Mouse (Mus musculus): ENCODE data around the gene Nelfa. TPM values are rescaled to one million over a fixed set of nuclear protein-coding genes. Genes with fewer than 3 reads are reported as not detected.
"Not testable (repeated sequence)": the region's sequence is repeated elsewhere in the genome, so short reads cannot be mapped to it uniquely, and the experiment has no call there.

Gene Nelfa
- total RNA-seq, 2 experiments from 2014 or later = 25.8 to 28.1 TPM

- no peak for ATAC-seq (replicated peaks; ENCODE audit: low FRiP score, poor library complexity, severe bottlenecking)
Observed at GRCm38 (mm10) chr5:33920924-33921323, 15.3 kb downstream of the Nelfa start.

GRCm38 (mm10) chr5:33920037-33920436, 16.2 kb downstream of the Nelfa start:
- no peak for ATAC-seq (replicated peaks; ENCODE audit: low FRiP score, poor library complexity, severe bottlenecking)

- no peak for ATAC-seq (replicated peaks; ENCODE audit: low FRiP score, poor library complexity, severe bottlenecking)
Observed at GRCm38 (mm10) chr5:33919466-33919865, 16.7 kb downstream of the Nelfa start.

GRCm38 (mm10) chr5:33916616-33917015, 19.6 kb downstream of the Nelfa start:
- ATAC-seq (replicated peaks; ENCODE audit: low FRiP score, poor library complexity, severe bottlenecking) = not testable (repeated sequence)

GRCm38 (mm10) chr5:33915031-33915430, 21.2 kb downstream of the Nelfa start:
- not testable (repeated sequence) for ATAC-seq (replicated peaks; ENCODE audit: low FRiP score, poor library complexity, severe bottlenecking)

GRCm38 (mm10) chr5:33903176-33903575, 33.0 kb downstream of the Nelfa start:
- ATAC-seq (replicated peaks; ENCODE audit: low FRiP score, poor library complexity, severe bottlenecking) = no peak

GRCm38 (mm10) chr5:33902696-33903095, 33.5 kb downstream of the Nelfa start:
- no peak for ATAC-seq (replicated peaks; ENCODE audit: low FRiP score, poor library complexity, severe bottlenecking)

GRCm38 (mm10) chr5:33901278-33901677, 34.9 kb downstream of the Nelfa start:
- no peak for ATAC-seq (replicated peaks; ENCODE audit: low FRiP score, poor library complexity, severe bottlenecking)

- ATAC-seq (replicated peaks; ENCODE audit: low FRiP score, poor library complexity, severe bottlenecking) = no peak
Observed at GRCm38 (mm10) chr5:33900701-33901263, 35.4 kb downstream of the Nelfa start.

- no peak for ATAC-seq (replicated peaks; ENCODE audit: low FRiP score, poor library complexity, severe bottlenecking)
Observed at GRCm38 (mm10) chr5:33900101-33900500, 36.1 kb downstream of the Nelfa start.

- no peak for ATAC-seq (replicated peaks; ENCODE audit: low FRiP score, poor library complexity, severe bottlenecking)
Observed at GRCm38 (mm10) chr5:33899245-33899644, 37.0 kb downstream of the Nelfa start.

GRCm38 (mm10) chr5:33898671-33899070, 37.5 kb downstream of the Nelfa start:
- ATAC-seq (replicated peaks; ENCODE audit: low FRiP score, poor library complexity, severe bottlenecking) = no peak

- no peak for ATAC-seq (replicated peaks; ENCODE audit: low FRiP score, poor library complexity, severe bottlenecking)
Observed at GRCm38 (mm10) chr5:33897158-33897557, 39.1 kb downstream of the Nelfa start.

- ATAC-seq (replicated peaks; ENCODE audit: low FRiP score, poor library complexity, severe bottlenecking) = no peak
Observed at GRCm38 (mm10) chr5:33895116-33895515, 41.1 kb downstream of the Nelfa start.

- ATAC-seq (replicated peaks; ENCODE audit: low FRiP score, poor library complexity, severe bottlenecking) = no peak
Observed at GRCm38 (mm10) chr5:33893406-33893805, 42.8 kb downstream of the Nelfa start.

GRCm38 (mm10) chr5:33881118-33881517, 55.1 kb downstream of the Nelfa start:
- no peak for ATAC-seq (replicated peaks; ENCODE audit: low FRiP score, poor library complexity, severe bottlenecking)

GRCm38 (mm10) chr5:33875472-33875871, 60.7 kb downstream of the Nelfa start:
- ATAC-seq (replicated peaks; ENCODE audit: low FRiP score, poor library complexity, severe bottlenecking) = no peak

GRCm38 (mm10) chr5:33857693-33858092, 78.5 kb downstream of the Nelfa start:
- no peak for ATAC-seq (replicated peaks; ENCODE audit: low FRiP score, poor library complexity, severe bottlenecking)

GRCm38 (mm10) chr5:33854019-33854418, 82.2 kb downstream of the Nelfa start:
- no peak for ATAC-seq (replicated peaks; ENCODE audit: low FRiP score, poor library complexity, severe bottlenecking)

GRCm38 (mm10) chr5:33853086-33853485, 83.1 kb downstream of the Nelfa start:
- ATAC-seq (replicated peaks; ENCODE audit: low FRiP score, poor library complexity, severe bottlenecking) = no peak

- no peak for ATAC-seq (replicated peaks; ENCODE audit: low FRiP score, poor library complexity, severe bottlenecking)
Observed at GRCm38 (mm10) chr5:33851466-33851865, 84.7 kb downstream of the Nelfa start.
